Mouse (Mus musculus) skeletal muscle tissue, adult 2 months (tissue): ENCODE data around the gene Hoxd13.

Source experiments
- DNase-seq: peaks from one replicate; pipeline ENCODE4 v3.0.0-alpha.2; 2012; ENCODE audit warnings: low read depth, low spot score

Hoxd13 gene

GRCm38 (mm10) chr2:74707599-74707998 lies 39.5 kb downstream of the Hoxd13 start:
- no peak for DNase-seq

- no peak for DNase-seq
Observed at GRCm38 (mm10) chr2:74708676-74709075, 40.6 kb downstream of the Hoxd13 start.

GRCm38 (mm10) chr2:74709465-74710419 lies 41.6 kb downstream of the Hoxd13 start:
- no peak for DNase-seq

GRCm38 (mm10) chr2:74710929-74711543 lies 42.9 kb downstream of the Hoxd13 start:
- no peak for DNase-seq

DNA sequence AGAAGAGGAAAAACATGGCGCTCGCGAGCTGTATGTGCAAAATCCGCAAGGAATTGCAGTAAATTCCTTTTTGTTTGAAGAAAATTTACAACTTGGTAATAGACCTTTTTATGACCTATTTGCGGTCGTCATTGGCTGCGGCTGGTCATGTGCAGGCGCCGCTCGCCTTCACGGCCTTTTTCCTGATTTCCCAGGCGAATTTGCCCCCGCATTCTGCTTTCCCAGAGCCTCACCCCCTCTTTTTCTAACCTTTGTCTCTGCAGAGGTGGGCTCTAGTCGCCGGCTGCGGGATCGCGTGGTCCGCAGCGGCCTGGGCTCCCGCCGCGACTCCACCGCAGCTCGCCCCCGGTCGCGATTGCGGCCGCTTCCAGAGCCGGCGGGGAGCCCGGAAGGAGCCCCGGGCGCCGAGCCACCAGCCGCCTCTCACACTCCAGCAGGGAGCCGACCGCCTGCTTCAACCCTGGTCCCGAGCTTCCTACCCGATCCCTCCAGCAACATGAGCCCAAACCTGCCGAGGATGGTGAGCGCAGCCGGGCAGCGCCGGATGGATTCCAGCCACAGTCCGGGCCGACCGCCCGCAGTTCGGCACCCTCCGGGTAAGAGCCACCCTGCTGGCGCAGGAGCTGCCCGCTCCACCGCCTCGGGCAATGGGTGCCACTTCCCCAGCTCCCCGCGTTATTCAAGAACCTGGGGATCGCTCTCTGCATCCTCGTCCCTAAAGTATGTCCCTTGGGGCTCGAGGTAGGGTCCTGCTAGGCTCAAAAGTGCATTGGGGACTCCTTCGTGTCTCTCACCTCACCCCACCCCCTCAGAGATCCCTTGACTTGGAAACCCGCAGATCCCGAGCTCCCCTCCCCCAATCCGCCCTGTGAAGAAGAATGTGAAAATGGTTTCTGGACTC lies 43.9 kb downstream of the Hoxd13 start, which contains the start of the genes Hoxd3 and Hoxd4:
Gene Hoxd3 (plus strand): TSS at position 207 of the 901 bp plus-strand sequence.
Gene Hoxd4 (plus strand): TSS at position 209 of the 901 bp plus-strand sequence.
- no peak for DNase-seq

- DNase-seq: no peak
Observed at GRCm38 (mm10) chr2:74713239-74714150, 45.4 kb downstream of the Hoxd13 start.

- no peak for DNase-seq
Observed at GRCm38 (mm10) chr2:74714156-74714789, 46.2 kb downstream of the Hoxd13 start.

DNA sequence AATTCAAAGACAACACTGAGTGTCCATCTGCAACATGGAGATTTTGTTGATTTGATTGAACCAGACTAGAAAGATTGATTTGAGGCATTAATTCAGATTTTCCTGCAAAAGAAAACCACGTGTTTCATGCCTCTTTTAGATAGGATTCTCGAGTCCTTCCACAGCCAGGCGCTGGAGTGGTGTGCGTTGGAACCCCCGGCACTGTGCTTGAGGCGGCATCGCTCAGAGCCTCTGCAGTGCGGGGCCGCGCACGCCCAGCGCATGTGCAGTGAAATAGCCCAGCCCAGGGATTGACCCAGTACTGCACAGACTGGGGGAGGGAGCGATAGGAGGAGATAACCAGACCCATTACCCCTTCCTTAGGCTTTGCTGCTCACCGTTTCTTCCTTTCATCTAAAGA lies 46.8 kb downstream of the Hoxd13 start:
- no peak for DNase-seq

- peak; percentile 77 for DNase-seq
Observed at GRCm38 (mm10) chr2:74715504-74716241, 47.6 kb downstream of the Hoxd13 start.

GRCm38 (mm10) chr2:74720384-74720783 lies 52.3 kb downstream of the Hoxd13 start:
- DNase-seq: no peak

GRCm38 (mm10) chr2:74720955-74721491 lies 52.9 kb downstream of the Hoxd13 start:
- no peak for DNase-seq
